Mouse (Mus musculus) limb, embryonic 14.5 days (tissue): ENCODE results near the gene Cachd1. TPM values are rescaled to one million over a fixed set of nuclear protein-coding genes. Genes with fewer than 3 reads are reported as not detected.

Experiments used
- ATAC-seq: fragments of 200-750 bp; cut with Nextera tagmentation; 2 replicates; pipeline ENCODE4 v1.8.0; 2017; ENCODE audit warnings: low read depth, moderate number of reproducible peaks, moderate TSS enrichment; ENCODE audit not compliant: low FRiP score
- DNase-seq: peaks from one replicate; pipeline ENCODE4 v3.0.0-alpha.2; 2015; ENCODE audit warnings: low spot score
- H3K27ac ChIP-seq: fragments of 300-500 bp; sonication (generic); replicated peaks from 2 replicates; pipeline ENCODE4 v1.5.1; 2014; ENCODE audit warnings: low read depth, mild to moderate bottlenecking, low read length, moderate library complexity, mixed read lengths
- H3K27me3 ChIP-seq: fragments of 300-500 bp; sonication (generic); 2 replicates; pipeline ENCODE4 v1.6.1; 2014; ENCODE audit warnings: low read length, mixed read lengths; ENCODE audit not compliant: control insufficient read depth, insufficient read depth
- H3K36me3 ChIP-seq: fragments of 300-500 bp; sonication (generic); 2 replicates; pipeline ENCODE4 v1.6.1; 2014; ENCODE audit warnings: mild to moderate bottlenecking, low read length, moderate library complexity, mixed read lengths; ENCODE audit not compliant: control insufficient read depth, insufficient read depth
- H3K4me1 ChIP-seq: fragments of 300-500 bp; sonication (generic); 2 replicates; pipeline ENCODE4 v1.6.1; 2014; ENCODE audit warnings: antibody characterized with exemption, low read length, mixed read lengths; ENCODE audit not compliant: control insufficient read depth, insufficient read depth
- H3K4me2 ChIP-seq: fragments of 300-500 bp; sonication (generic); replicated peaks from 2 replicates; pipeline ENCODE4 v1.6.1; 2014; ENCODE audit warnings: low read depth, mild to moderate bottlenecking, low read length, moderate library complexity; ENCODE audit not compliant: severe bottlenecking
- H3K4me3 ChIP-seq: fragments of 300-500 bp; sonication (generic); replicated peaks from 2 replicates; pipeline ENCODE4 v1.5.1; 2014; ENCODE audit warnings: low read length
- H3K9ac ChIP-seq: fragments of 300-500 bp; sonication (generic); 2 replicates; pipeline ENCODE4 v1.6.1; 2014; ENCODE audit warnings: mild to moderate bottlenecking, low read depth, low read length, moderate library complexity; ENCODE audit not compliant: severe bottlenecking
- H3K9me3 ChIP-seq: fragments of 300-500 bp; sonication (generic); 2 replicates; pipeline ENCODE4 v1.6.1; 2016; ENCODE audit warnings: low read length; ENCODE audit not compliant: control insufficient read depth
- POLR2A ChIP-seq: fragments of 200-500 bp; IDR thresholded peaks from 2 replicates; pipeline ENCODE4 v1.8.0; 2012; ENCODE audit warnings: inconsistent platforms, mild to moderate bottlenecking, moderate library complexity, borderline replicate concordance; ENCODE audit not compliant: insufficient read depth, insufficient read length; ENCODE audit errors: extremely low read depth
- WGBS: fragments of 180-500 bp; shearing (Covaris S2); extraction: QIAGEN DNeasy Blood & Tissue Kit; methylation state at CpG from one replicate; pipeline ENCODE4 v1.1.7; 2014; 5-methylcytosine and 5-hydroxymethylcytosine counted together
- polyA plus RNA-seq, 2 experiments: library from polyadenylated mRNA; depleted of rRNA in 1 of 2; stranded (reverse) in 1 of 2; unstranded in 1 of 2; fragments of >200 nt; fragmentation: Nextera tagmentation in 1 of 2; extraction: Ambion mirVana in 1 of 2; gene quantifications; 2 replicates each; pipeline versions ENCODE4 v1.2.1 to v1.2.3; 2012 to 2014

Gene Cachd1
- polyA plus RNA-seq, 2 experiments: 37.3 to 103 TPM

- WGBS: 61% methylated on average over 5 of the region's 5 CpGs
- Histone ChIP-seq H3K36me3 (no peaks in the 10 kb centered on the region), H3K27me3 (no peaks in the 10 kb centered on the region), H3K4me1 (peaks cover 8% of the 10 kb centered on the region; the same call in 1 of the 2 replicates), H3K9ac (no peak overlapping the region), H3K4me3 (no peak overlapping the region), H3K4me2 (no peak overlapping the region), H3K27ac (no peak overlapping the region), H3K9me3 (no peaks in the 10 kb centered on the region)
- DNase-seq (no peak), ATAC-seq (no peak)
- TF ChIP-seq POLR2A: no peak
Observed at GRCm38 (mm10) chr4:100760416-100760815, 16.1 kb upstream of the Cachd1 start.

- H3K4me2 ChIP-seq: no peak overlapping the region
- no peaks in the 10 kb centered on the region for H3K27me3 ChIP-seq
- H3K4me1 ChIP-seq: 0 out of 2 replicates have a peak, but pooled peaks cover 3% of the 10 kb centered on the region
- 22% methylated on average over 3 of the region's 3 CpGs for WGBS
- no peak for DNase-seq
- no peak overlapping the region for H3K4me3 ChIP-seq
- no peaks in the 10 kb centered on the region for H3K36me3 ChIP-seq
- no peak overlapping the region for H3K27ac ChIP-seq
- H3K9ac ChIP-seq: no peak overlapping the region
- TF ChIP-seq POLR2A: no peak
- ATAC-seq: no peak
- no peaks in the 10 kb centered on the region for H3K9me3 ChIP-seq
Observed at GRCm38 (mm10) chr4:100768606-100769005, 7.9 kb upstream of the Cachd1 start.

GRCm38 (mm10) chr4:100776871-100777375 lies 448 bp downstream of the Cachd1 start:
- TF ChIP-seq POLR2A: no peak
- Histone ChIP-seq H3K27ac (peak overlapping the region; percentile 97), H3K4me3 (peak overlapping the region; percentile 95), H3K4me2 (peak overlapping the region; percentile 72), H3K36me3 (no peaks in the 10 kb centered on the region), H3K27me3 (no peaks in the 10 kb centered on the region), H3K9me3 (no peaks in the 10 kb centered on the region), H3K4me1 (peaks cover 31% of the 10 kb centered on the region), H3K9ac (peak overlapping the region; percentile 94)
- ATAC-seq (peak; percentile 51), DNase-seq (no peak)
- under 1% methylated on average over 45 of the region's 68 CpGs for WGBS

- Histone ChIP-seq H3K9ac (peak overlapping the region; percentile 94), H3K4me3 (peak overlapping the region; percentile 95), H3K27me3 (no peaks in the 10 kb centered on the region), H3K4me2 (peak overlapping the region; percentile 72), H3K9me3 (no peaks in the 10 kb centered on the region), H3K36me3 (no peaks in the 10 kb centered on the region), H3K4me1 (peaks cover 36% of the 10 kb centered on the region), H3K27ac (peak overlapping the region; percentile 97)
- WGBS: under 1% methylated on average over 40 of the region's 42 CpGs
- DNase-seq (peak; percentile 33), ATAC-seq (peak; percentile 46)
- no peak for TF ChIP-seq POLR2A
Observed at GRCm38 (mm10) chr4:100777376-100778041, 1.0 kb downstream of the Cachd1 start.

GRCm38 (mm10) chr4:100778082-100778481 lies 1.6 kb downstream of the Cachd1 start:
- WGBS: 2% methylated on average over 16 of the region's 16 CpGs
- Histone ChIP-seq H3K9me3 (no peaks in the 10 kb centered on the region), H3K27me3 (no peaks in the 10 kb centered on the region), H3K36me3 (no peaks in the 10 kb centered on the region), H3K4me3 (peak overlapping the region; percentile 95), H3K4me2 (peak overlapping the region; percentile 72), H3K27ac (peak overlapping the region; percentile 97), H3K4me1 (peaks cover 38% of the 10 kb centered on the region), H3K9ac (peak overlapping the region; percentile 94)
- TF ChIP-seq POLR2A: no peak
- no peak for DNase-seq
- ATAC-seq: no peak
